19 mouse cellular contexts compared by ENCODE assay signal in the genomic region with DNA sequence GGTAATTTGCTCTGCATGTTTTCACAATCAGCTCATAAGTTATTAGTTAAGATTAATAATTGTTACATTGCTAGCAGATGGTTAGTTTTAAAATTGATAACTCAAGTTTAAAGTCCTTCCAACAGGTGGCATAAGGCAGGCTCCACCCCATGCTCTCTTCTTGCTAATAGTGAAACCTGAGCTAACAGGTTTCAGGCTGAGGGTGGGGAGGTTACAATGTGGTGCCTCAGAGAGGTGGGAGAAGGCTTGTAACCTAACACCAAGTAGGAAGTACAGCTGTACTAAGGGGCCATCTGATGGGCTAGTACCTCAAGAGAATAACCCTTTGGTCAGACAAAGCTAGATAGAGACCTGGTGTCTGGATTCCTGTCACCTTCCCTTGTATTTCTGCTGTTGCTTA.
A peak's percentile ranks its signal among the peaks of the same experiment; 100 is the strongest.
DNase-seq lines count a peak whose midpoint lies in the region; ATAC-seq lines count a peak whose summit lies in the region.
"Had no signal": no experiment of that assay in that cellular context is flagged by ENCODE, and none has a peak within 500 bp of the region (broad histone marks: within the 10 kb centered on the region; RNA-seq: fewer than 3 reads in every experiment).

No protein-coding gene starts in this region.

- no peaks in the 10 kb centered on the region for H3K36me3 ChIP-seq in kidney, embryonic 16.5 days (ENCODE audit: insufficient read depth, low read length)
- no peaks in the 10 kb centered on the region for H3K36me3 ChIP-seq in embryonic facial prominence, embryonic 10.5 days (replicated peaks)
- no peaks in the 10 kb centered on the region for H3K36me3 ChIP-seq in intestine, embryonic 16.5 days (ENCODE audit: control insufficient read depth, insufficient read depth, low read length)
- H3K36me3 ChIP-seq in hindbrain, embryonic 10.5 days = no peaks in the 10 kb centered on the region
- no peaks in the 10 kb centered on the region for H3K36me3 ChIP-seq in heart, embryonic 12.5 days
- H3K36me3 ChIP-seq: embryonic facial prominence, embryonic 13.5 days; heart, embryonic 10.5 days; limb, embryonic 13.5 days; liver, embryonic 12.5 days had no signal

- no peaks in the 10 kb centered on the region for H3K9me3 ChIP-seq in kidney, embryonic 16.5 days (ENCODE audit: low read length)
- no peaks in the 10 kb centered on the region for H3K9me3 ChIP-seq in embryonic facial prominence, embryonic 10.5 days
- H3K9me3 ChIP-seq in intestine, embryonic 16.5 days (ENCODE audit: control insufficient read depth, low read length) = no peaks in the 10 kb centered on the region
- H3K9me3 ChIP-seq in hindbrain, embryonic 10.5 days = no peaks in the 10 kb centered on the region
- H3K9me3 ChIP-seq in heart, embryonic 12.5 days (replicated peaks) = no peaks in the 10 kb centered on the region
- H3K9me3 ChIP-seq: embryonic facial prominence, embryonic 13.5 days; forebrain, embryonic 13.5 days; heart, embryonic 10.5 days; limb, embryonic 13.5 days; liver, embryonic 12.5 days had no signal

- H3K27me3 ChIP-seq in kidney, embryonic 16.5 days (ENCODE audit: insufficient read depth, low read length) = no peaks in the 10 kb centered on the region
- H3K27me3 ChIP-seq in embryonic facial prominence, embryonic 10.5 days (replicated peaks; ENCODE audit: low read depth, poor library complexity, severe bottlenecking) = no peaks in the 10 kb centered on the region
- no peaks in the 10 kb centered on the region for H3K27me3 ChIP-seq in intestine, embryonic 16.5 days (replicated peaks; ENCODE audit: control insufficient read depth, insufficient read depth, low read length)
- H3K27me3 ChIP-seq in hindbrain, embryonic 10.5 days (ENCODE audit: insufficient read depth, poor library complexity, severe bottlenecking) = no peaks in the 10 kb centered on the region
- no peaks in the 10 kb centered on the region for H3K27me3 ChIP-seq in heart, embryonic 12.5 days (replicated peaks)
- H3K27me3 ChIP-seq: embryonic facial prominence, embryonic 13.5 days; forebrain, embryonic 13.5 days; limb, embryonic 13.5 days; liver, embryonic 12.5 days had no signal

- no peak overlapping the region for H3K27ac ChIP-seq in kidney, embryonic 16.5 days (ENCODE audit: low read length)
- no peak overlapping the region for H3K27ac ChIP-seq in embryonic facial prominence, embryonic 10.5 days (replicated peaks)
- no peak overlapping the region; the same call in 1 of the 2 replicates for H3K27ac ChIP-seq in intestine, embryonic 16.5 days (ENCODE audit: low read length)
- no peak overlapping the region for H3K27ac ChIP-seq in hindbrain, embryonic 10.5 days
- H3K27ac ChIP-seq in heart, embryonic 12.5 days (ENCODE audit: poor library complexity, severe bottlenecking) = no peak overlapping the region
- H3K27ac ChIP-seq: embryonic facial prominence, embryonic 13.5 days; forebrain, embryonic 13.5 days; heart, embryonic 10.5 days; hindbrain, postnatal 0 days; kidney, postnatal 0 days; limb, embryonic 13.5 days; liver, embryonic 12.5 days had no signal

- H3K4me1 ChIP-seq in kidney, embryonic 16.5 days (ENCODE audit: insufficient read depth, low read length) = no peaks in the 10 kb centered on the region
- peaks cover 9% of the 10 kb centered on the region for H3K4me1 ChIP-seq in embryonic facial prominence, embryonic 10.5 days
- no peaks in the 10 kb centered on the region for H3K4me1 ChIP-seq in intestine, embryonic 16.5 days (ENCODE audit: control insufficient read depth, insufficient read depth, low read length)
- H3K4me1 ChIP-seq in hindbrain, embryonic 10.5 days (replicated peaks) = no peaks in the 10 kb centered on the region
- H3K4me1 ChIP-seq in heart, embryonic 12.5 days (replicated peaks) = no peaks in the 10 kb centered on the region
- H3K4me1 ChIP-seq: forebrain, embryonic 13.5 days; heart, embryonic 10.5 days; liver, embryonic 12.5 days had no signal

- no peak overlapping the region for H3K9ac ChIP-seq in kidney, embryonic 16.5 days (replicated peaks; ENCODE audit: low read length)
- H3K9ac ChIP-seq in intestine, embryonic 16.5 days (ENCODE audit: low read depth, low read length) = no peak overlapping the region
- no peak overlapping the region for H3K9ac ChIP-seq in heart, embryonic 12.5 days
- H3K9ac ChIP-seq: embryonic facial prominence, embryonic 13.5 days; forebrain, embryonic 13.5 days; limb, embryonic 13.5 days; liver, embryonic 12.5 days had no signal

- ATAC-seq in kidney, embryonic 16.5 days (ENCODE audit: low FRiP score, low TSS enrichment) = peak; percentile 85
- peak; percentile 93 for ATAC-seq in intestine, embryonic 16.5 days
- no peak for ATAC-seq in heart, embryonic 12.5 days (ENCODE audit: insufficient number of reproducible peaks, low FRiP score)
- ATAC-seq: forebrain, embryonic 13.5 days; hindbrain, postnatal 0 days; liver, embryonic 12.5 days had no signal

- no peak for DNase-seq in kidney, postnatal 25 days
- DNase-seq in A20 (ENCODE audit: low read depth, low spot score) = peak; percentile 28
- peak; percentile 18 for DNase-seq in embryonic facial prominence, embryonic 10.5 days (ENCODE audit: low spot score)
- no peak for DNase-seq in hindbrain, embryonic 10.5 days (ENCODE audit: low spot score)
- DNase-seq: adrenal gland, postnatal 10 days; cerebellum, adult 18-20 months; cerebellum, postnatal 14 days; right cerebral cortex, postnatal 4 days had no signal

- H3K4me3 ChIP-seq in kidney, embryonic 16.5 days (ENCODE audit: low read length) = no peak overlapping the region
- no peak overlapping the region for H3K4me3 ChIP-seq in embryonic facial prominence, embryonic 10.5 days
- no peak overlapping the region for H3K4me3 ChIP-seq in intestine, embryonic 16.5 days (ENCODE audit: low read length)
- H3K4me3 ChIP-seq in hindbrain, embryonic 10.5 days = no peak overlapping the region
- no peak overlapping the region for H3K4me3 ChIP-seq in heart, embryonic 12.5 days
- H3K4me3 ChIP-seq: embryonic facial prominence, embryonic 13.5 days; forebrain, embryonic 13.5 days; heart, embryonic 10.5 days; limb, embryonic 13.5 days; liver, embryonic 12.5 days had no signal

- no peak overlapping the region for H3K4me2 ChIP-seq in kidney, embryonic 16.5 days (replicated peaks; ENCODE audit: low read depth, low read length)
- H3K4me2 ChIP-seq in intestine, embryonic 16.5 days (ENCODE audit: low read depth, low read length) = no peak overlapping the region
- no peak overlapping the region for H3K4me2 ChIP-seq in heart, embryonic 12.5 days
- H3K4me2 ChIP-seq: embryonic facial prominence, embryonic 13.5 days; forebrain, embryonic 13.5 days; limb, embryonic 13.5 days; liver, embryonic 12.5 days; midbrain, embryonic 11.5 days had no signal

Comparison
In these comparisons a context has a peak if more than half of its experiments do, and no peak if none do; other contexts are left out.
1. DNase-seq: peak in A20 (single experiment) and embryonic facial prominence, embryonic 10.5 days (single experiment); none in kidney, postnatal 25 days (0 of 2) and hindbrain, embryonic 10.5 days (single experiment).